8 mouse cellular contexts compared by ENCODE assay signal in genomic region chr4:141537226-141537610, GRCm38 (mm10). TPM values are rescaled to one million over a fixed set of nuclear protein-coding genes. Genes with fewer than 3 reads are reported as not detected.
DNase-seq lines count a peak whose midpoint lies in the region; ATAC-seq and TF ChIP-seq lines count a peak whose summit lies in the region.

No protein-coding gene starts in this region.

- intact Hi-C loops in heart, postnatal 14 days (cut with DNase I), result loop anchor here (2.0 to 5.0 kb wide), 2 partner anchors 30 to 35 kb away; no protein-coding TSS in a partner anchor

- peaks cover 51% of the 10 kb centered on the region for H3K4me1 ChIP-seq in heart, embryonic 13.5 days
- peaks cover 64% of the 10 kb centered on the region for H3K4me1 ChIP-seq in G1E (ENCODE audit: insufficient read depth, low read depth, low read length)
- peaks cover 59% of the 10 kb centered on the region for H3K4me1 ChIP-seq in hindbrain, embryonic 10.5 days (replicated peaks)
- H3K4me1 ChIP-seq in midbrain, embryonic 12.5 days, result peaks cover 59% of the 10 kb centered on the region

- no peak for TF ChIP-seq CTCF in G1E (IDR thresholded peaks at IDR 0.05; ENCODE audit: low read depth, low read length)

- peak overlapping the region; percentile 98 for H3K4me2 ChIP-seq in heart, embryonic 13.5 days
- H3K4me2 ChIP-seq in midbrain, embryonic 12.5 days (replicated peaks), result peak overlapping the region; percentile 89

- H3K27ac ChIP-seq in heart, embryonic 13.5 days (replicated peaks), result peak overlapping the region; percentile 99
- H3K27ac ChIP-seq in hindbrain, embryonic 10.5 days, result peak overlapping the region; percentile 96
- peak overlapping the region; percentile 97 for H3K27ac ChIP-seq in midbrain, embryonic 12.5 days (replicated peaks)

- no peak for ATAC-seq in heart, embryonic 13.5 days (ENCODE audit: extremely low read depth, insufficient number of reproducible peaks, low FRiP score, low TSS enrichment)
- no peak for ATAC-seq in G1E (ENCODE audit: extremely low read depth, insufficient number of reproducible peaks, low FRiP score, poor library complexity, severe bottlenecking)
- no peak for ATAC-seq in midbrain, embryonic 12.5 days (ENCODE audit: low FRiP score, low read depth)
- ATAC-seq in inflammation-experienced regulatory T-cells, adult 6 months, result no peak

- peak overlapping the region; percentile 99 for H3K9ac ChIP-seq in heart, embryonic 13.5 days
- peak overlapping the region; percentile 99 for H3K9ac ChIP-seq in midbrain, embryonic 12.5 days (replicated peaks)

- H3K36me3 ChIP-seq in heart, embryonic 13.5 days, result no peaks in the 10 kb centered on the region
- peaks cover 8% of the 10 kb centered on the region for H3K36me3 ChIP-seq in G1E (replicated peaks)
- H3K36me3 ChIP-seq in hindbrain, embryonic 10.5 days, result no peaks in the 10 kb centered on the region
- H3K36me3 ChIP-seq in midbrain, embryonic 12.5 days, result no peaks in the 10 kb centered on the region

- WGBS in heart, embryonic 13.5 days, result under 1% methylated on average over 14 of the region's 14 CpGs
- 0% methylated on average over 14 of the region's 14 CpGs for WGBS in hindbrain, embryonic 10.5 days
- under 1% methylated on average over 14 of the region's 14 CpGs for WGBS in midbrain, embryonic 12.5 days

- DNase-seq in heart, postnatal 14 days, result no peak
- DNase-seq in G1E (ENCODE audit: low spot score), result no peak
- no peak for DNase-seq in hindbrain, embryonic 10.5 days (ENCODE audit: low spot score)
- DNase-seq in cerebellum, adult 9-11 months, result no peak
- no peak for DNase-seq in left cerebral cortex, adult 11 months (ENCODE audit: low spot score)

- H3K4me3 ChIP-seq in heart, embryonic 13.5 days, result peak overlapping the region; percentile 73
- peak overlapping the region; percentile 89 for H3K4me3 ChIP-seq in G1E (ENCODE audit: low read depth, low read length)
- peak overlapping the region; percentile 99 for H3K4me3 ChIP-seq in hindbrain, embryonic 10.5 days
- H3K4me3 ChIP-seq in midbrain, embryonic 12.5 days, result peak overlapping the region; percentile 99

- no peaks in the 10 kb centered on the region for H3K9me3 ChIP-seq in heart, embryonic 13.5 days
- H3K9me3 ChIP-seq in G1E (replicated peaks), result no peaks in the 10 kb centered on the region
- no peaks in the 10 kb centered on the region for H3K9me3 ChIP-seq in hindbrain, embryonic 10.5 days
- H3K9me3 ChIP-seq in midbrain, embryonic 12.5 days, result no peaks in the 10 kb centered on the region

- H3K27me3 ChIP-seq in heart, embryonic 13.5 days (replicated peaks), result no peaks in the 10 kb centered on the region
- H3K27me3 ChIP-seq in G1E (ENCODE audit: insufficient read depth, low read length), result no peaks in the 10 kb centered on the region
- H3K27me3 ChIP-seq in hindbrain, embryonic 10.5 days (ENCODE audit: insufficient read depth, poor library complexity, severe bottlenecking), result no peaks in the 10 kb centered on the region
- no peaks in the 10 kb centered on the region for H3K27me3 ChIP-seq in midbrain, embryonic 12.5 days

RNA-seq across cellular contexts. Expression of gene Spen, which starts 1.2 kb away (rescaled TPM):
- 5.1 and 6.6 TPM in 2 replicates for polyA plus RNA-seq in heart, embryonic 13.5 days (2015; fragmentation: Nextera tagmentation; extraction: Ambion mirVana)
- 10 to 100 TPM; 33.8 to 34.0 TPM for total RNA-seq in heart, postnatal 14 days (2021)
- total RNA-seq in G1E (2014; fragmentation: Nextera tagmentation) (100 and 118 TPM in 2 replicates), G1E (2017) (19.2 and 21.4 TPM in 2 replicates)
- 149 and 188 TPM in 2 replicates for polyA plus RNA-seq in G1E (2012)
- polyA plus RNA-seq in hindbrain, embryonic 10.5 days (2016; fragmentation: Nextera tagmentation; extraction: Ambion mirVana), result 12.8 and 14.2 TPM in 2 replicates
- polyA plus RNA-seq in midbrain, embryonic 12.5 days (2016; fragmentation: Nextera tagmentation; extraction: Ambion mirVana), result 22.2 and 24.2 TPM in 2 replicates
- 10 to 100 TPM in 2 of 3 experiments, 1 to 10 TPM in 1; 8.6 to 17.1 (median 14.3) TPM for polyA plus RNA-seq in inflammation-experienced regulatory T-cells, adult 6 months (2017; shearing (Covaris generic))
